Mouse (Mus musculus) embryonic stem cell, embryonic (primary cell): ENCODE measurements around the gene Lrch4.

Source experiments
- CTCF ChIA-PET, 4 experiments: fragments of 300-600 bp in 2 of 4; fragments of 350-600 bp in 2 of 4; sonication (Branson Sonifier 250); formaldehyde crosslinking; loops; one replicate each; lab custom pipeline; 2022; ENCODE audit warnings: inconsistent platforms in 2 of 4; lab: Charles Lee
- POLR2A ChIA-PET, 4 experiments: fragments of 300-600 bp in 2 of 4; fragments of 350-600 bp in 2 of 4; sonication (Branson Sonifier 250); formaldehyde crosslinking; loops; one replicate each; lab custom pipeline; 2022; ENCODE audit warnings: antibody characterized with exemption in 4 of 4, inconsistent platforms in 1 of 4; lab: Charles Lee

The Lrch4 gene

GRCm38 (mm10) chr5:137629906-137630545, 1.1 kb downstream of the Lrch4 start:
- ChIA-PET POLR2A (interaction anchor here (0.6 to 13.0 kb wide), 41 partner anchors 9 to 558 kb away, joined by 3 to 163 read pairs (median 7); partner anchors contain the start of genes Sap25 (in 4 of the 4), Mospd3 (in 3 of the 4), Pcolce (in 3 of the 4) and Pop7 (in 2 of the 4)), CTCF (interaction anchor here (0.9 to 5.1 kb wide), 10 partner anchors 11 to 30 kb away, joined by 3 to 70 read pairs (median 6); partner anchors contain the start of genes Sap25 (in 4 of the 4) and Pcolce (in 1 of the 4))

- ChIA-PET CTCF (interaction anchor here (0.7 to 5.1 kb wide), 12 partner anchors 11 to 129 kb away, joined by 3 to 70 read pairs (median 6); partner anchors contain the start of genes Sap25 (in 4 of the 4), Pcolce (in 1 of the 4) and Pop7 (in 1 of the 4)), POLR2A (interaction anchor here (0.6 to 13.0 kb wide), 41 partner anchors 9 to 559 kb away, joined by 3 to 163 read pairs (median 6); partner anchors contain the start of genes Mospd3 (in 3 of the 4), Pcolce (in 3 of the 4), Pop7 (in 3 of the 4) and Sap25 (in 3 of the 4))
Observed at GRCm38 (mm10) chr5:137630602-137631001, 1.7 kb downstream of the Lrch4 start.

- ChIA-PET POLR2A (interaction anchor here (0.7 to 13.0 kb wide), 42 partner anchors 10 to 148 kb away, joined by 3 to 163 read pairs (median 6); partner anchors contain the start of genes Sap25 (in 4 of the 4), Mospd3 (in 3 of the 4), Pcolce (in 3 of the 4) and Pop7 (in 3 of the 4)), CTCF (interaction anchor here (0.7 to 5.1 kb wide), 15 partner anchors 10 to 129 kb away, joined by 3 to 70 read pairs (median 4); partner anchors contain the start of genes Sap25 (in 4 of the 4), Pop7 (in 2 of the 4) and Pcolce (in 1 of the 4))
Observed at GRCm38 (mm10) chr5:137631171-137631570, 2.2 kb downstream of the Lrch4 start.

- ChIA-PET CTCF (interaction anchor here (1.0 to 5.1 kb wide), 13 partner anchors 10 to 129 kb away, joined by 3 to 70 read pairs (median 4); partner anchors contain the start of genes Sap25 (in 4 of the 4) and Pop7 (in 2 of the 4)), POLR2A (interaction anchor here (0.6 to 13.0 kb wide), 40 partner anchors 9 to 609 kb away, joined by 3 to 163 read pairs (median 6); partner anchors contain the start of genes Sap25 (in 4 of the 4), Mospd3 (in 3 of the 4), Pcolce (in 3 of the 4) and Pop7 (in 3 of the 4))
Observed at GRCm38 (mm10) chr5:137631591-137631990, 2.7 kb downstream of the Lrch4 start.

GRCm38 (mm10) chr5:137633397-137634084, 4.6 kb downstream of the Lrch4 start:
- ChIA-PET POLR2A (interaction anchor here in 3 of 4 experiments (0.6 to 10.2 kb wide), 17 partner anchors 8 to 150 kb away, joined by 3 to 163 read pairs (median 3); partner anchors contain the start of genes Irs3 (in 2 of the 3), Pop7 (in 2 of the 3) and Sap25 (in 2 of the 3)), CTCF (interaction anchor here in 3 of 4 experiments (0.6 to 1.5 kb wide), 9 partner anchors 7 to 132 kb away, joined by 3 to 4 read pairs (median 3); partner anchors contain the start of genes Gigyf1 (in 1 of the 3), Pop7 (in 1 of the 3) and Sap25 (in 1 of the 3))

GRCm38 (mm10) chr5:137639472-137639871, 10.6 kb downstream of the Lrch4 start:
- POLR2A ChIA-PET: interaction anchor here in 3 of 4 experiments (0.6 to 9.6 kb wide), 12 partner anchors 9 to 1539 kb away, joined by 3 to 163 read pairs (median 4); partner anchors contain the start of genes Fbxo24 (in 2 of the 3), Gm20605 (in 2 of the 3), Lrch4 (in 2 of the 3) and Pcolce (in 1 of the 3)
- CTCF ChIA-PET: interaction anchor here in 3 of 4 experiments (0.9 to 6.4 kb wide), 6 partner anchors 10 to 26 kb away, joined by 4 to 87 read pairs (median 8); partner anchors contain the start of genes Fbxo24 (in 1 of the 3), Gm20605 (in 1 of the 3), Lrch4 (in 1 of the 3) and Pcolce (in 1 of the 3)

- CTCF ChIA-PET: interaction anchor here (0.5 to 6.4 kb wide), 78 partner anchors 7 to 934 kb away, joined by 3 to 87 read pairs (median 4); partner anchors contain the start of genes Fbxo24 (in 3 of the 4), Lrch4 (in 3 of the 4), Agfg2 (in 2 of the 4) and Tsc22d4 (in 2 of the 4)
- POLR2A ChIA-PET: interaction anchor here (0.6 to 9.6 kb wide), 39 partner anchors 9 to 789 kb away, joined by 3 to 163 read pairs (median 4); partner anchors contain the start of genes Fbxo24 (in 3 of the 4), Gm20605 (in 3 of the 4), Lrch4 (in 3 of the 4) and Pop7 (in 2 of the 4)
Observed at GRCm38 (mm10) chr5:137641054-137641453, 12.1 kb downstream of the Lrch4 start, which contains the start of gene Sap25. TSS of gene Sap25 (plus strand) at chr5:137641334.

- ChIA-PET CTCF (interaction anchor here in 3 of 4 experiments (0.7 to 6.4 kb wide), 13 partner anchors 9 to 124 kb away, joined by 3 to 87 read pairs (median 6); partner anchors contain the start of genes Fbxo24 (in 1 of the 3), Gigyf1 (in 1 of the 3), Gm20605 (in 1 of the 3) and Lrch4 (in 1 of the 3)), POLR2A (interaction anchor here in 2 of 4 experiments (0.6 to 9.6 kb wide), 16 partner anchors 8 to 243 kb away, joined by 3 to 163 read pairs (median 4); partner anchors contain the start of genes Fbxo24 (in 2 of the 2), Gm20605 (in 2 of the 2), Lrch4 (in 2 of the 2) and Tsc22d4 (in 1 of the 2))
Observed at GRCm38 (mm10) chr5:137642886-137643285, 14.0 kb downstream of the Lrch4 start.

- POLR2A ChIA-PET: interaction anchor here in 3 of 4 experiments (0.6 to 9.6 kb wide), 27 partner anchors 8 to 306 kb away, joined by 3 to 163 read pairs (median 4); partner anchors contain the start of genes Fbxo24 (in 2 of the 3), Gm20605 (in 2 of the 3), Lrch4 (in 2 of the 3) and Pcolce (in 2 of the 3)
- CTCF ChIA-PET: interaction anchor here (0.6 to 6.4 kb wide), 15 partner anchors 7 to 155 kb away, joined by 3 to 87 read pairs (median 6); partner anchors contain the start of genes Fbxo24 (in 1 of the 4), Gm20605 (in 1 of the 4) and Lrch4 (in 1 of the 4)
Observed at GRCm38 (mm10) chr5:137644484-137644883, 15.6 kb downstream of the Lrch4 start.

- ChIA-PET CTCF (interaction anchor here (0.6 to 6.4 kb wide), 9 partner anchors 6 to 115 kb away, joined by 3 to 87 read pairs (median 6); no protein-coding TSS in a partner anchor), POLR2A (interaction anchor here in 2 of 4 experiments (0.6 to 9.6 kb wide), 10 partner anchors 11 to 307 kb away, joined by 3 to 163 read pairs (median 4); partner anchors contain the start of genes Fbxo24 (in 2 of the 2), Gm20605 (in 2 of the 2), Lrch4 (in 2 of the 2) and Ppp1r35 (in 1 of the 2))
Observed at GRCm38 (mm10) chr5:137645091-137645651, 16.2 kb downstream of the Lrch4 start.

- ChIA-PET CTCF (interaction anchor here (0.6 to 1.9 kb wide), 5 partner anchors 9 to 114 kb away, joined by 3 to 7 read pairs (median 4); no protein-coding TSS in a partner anchor), POLR2A (interaction anchor here in 3 of 4 experiments (0.7 to 9.6 kb wide), 6 partner anchors 11 to 114 kb away, joined by 3 to 163 read pairs (median 4); partner anchors contain the start of genes Fbxo24 (in 1 of the 3), Gm20605 (in 1 of the 3) and Lrch4 (in 1 of the 3))
Observed at GRCm38 (mm10) chr5:137645652-137646091, 16.8 kb downstream of the Lrch4 start, which contains the start of gene Irs3. TSS of gene Irs3 (minus strand) at chr5:137645714.

GRCm38 (mm10) chr5:137647827-137648601, 19.1 kb downstream of the Lrch4 start:
- POLR2A ChIA-PET: interaction anchor here in 2 of 4 experiments (0.8 to 1.2 kb wide), 4 partner anchors 9 to 112 kb away, joined by 3 to 4 read pairs (median 3); partner anchors contain the start of genes Fbxo24 (in 1 of the 2) and Lrch4 (in 1 of the 2)

GRCm38 (mm10) chr5:137649251-137649650, 20.3 kb downstream of the Lrch4 start:
- CTCF ChIA-PET: interaction anchor here in 3 of 4 experiments (1.3 to 7.7 kb wide), 5 partner anchors 8 to 147 kb away, joined by 3 to 87 read pairs (median 9); partner anchors contain the start of genes Sap25 (in 2 of the 3) and Pop7 (in 1 of the 3)
- POLR2A ChIA-PET: interaction anchor here in 3 of 4 experiments (0.7 to 4.0 kb wide), 17 partner anchors 8 to 719 kb away, joined by 3 to 19 read pairs (median 4); partner anchors contain the start of genes Sap25 (in 2 of the 3), Agfg2 (in 1 of the 3) and Mospd3 (in 1 of the 3)

More at GRCm38 (mm10) chr5:137647827-137648601, 19.1 kb downstream of the Lrch4 start:
- CTCF ChIA-PET: interaction anchor here in 1 of 4 experiments (1.2 to 7.7 kb wide), 2 partner anchors 6 to 9 kb away, joined by 4 to 87 read pairs; partner anchors contain the start of gene Sap25
